Mouse (Mus musculus): ENCODE results near the gene Sox5. TPM values are rescaled to one million over a fixed set of nuclear protein-coding genes. Genes with fewer than 3 reads are reported as not detected.
A peak's percentile ranks its signal among the peaks of the same experiment; 100 is the strongest.

Sox5 gene
- total and polyA plus RNA-seq, 3 experiments: 0.08 to 0.47 (median 0.46) TPM

GRCm38 (mm10) chr6:144782031-144782857 lies 467 bp upstream of the Sox5 start:
- DNase-seq (ENCODE audit: extremely low read depth): no peak
- TF ChIP-seq TBP (conservative IDR thresholded peaks at IDR 0.05; ENCODE audit: low read depth, low read length) (no peak), ZMIZ1 (IDR thresholded peaks at IDR 0.05; ENCODE audit: low read depth, low read length) (no peak), CHD2 (IDR thresholded peaks at IDR 0.05; ENCODE audit: low read length) (no peak), MAZ (IDR thresholded peaks at IDR 0.05; ENCODE audit: low read depth, low read length) (no peak), JUN (IDR thresholded peaks at IDR 0.05; ENCODE audit: insufficient read depth, low read depth, low read length) (no peak), RAD21 (IDR thresholded peaks at IDR 0.05; ENCODE audit: low read depth, low read length) (no peak)
- no peak overlapping the region for H3K4me3 ChIP-seq (replicated peaks in 1 of 3; ENCODE audit: low read depth in 2 of 3, low read length in 2 of 3, poor library complexity in 1 of 3)
- no peaks in the 10 kb centered on the region for H3K27me3 ChIP-seq (replicated peaks)
- H3K9me3 ChIP-seq (replicated peaks; ENCODE audit: low read length): no peaks in the 10 kb centered on the region
- in situ Hi-C loops (cut with MboI; ENCODE audit: low pct_ligation_motif_present, low pct_unique_long_range_greater_than_20kb, low sequenced_read_pairs): no loop called here
- no peak overlapping the region for H3K27ac ChIP-seq (ENCODE audit: insufficient read depth, low read depth)
- dilution Hi-C loops (cut with MboI; ENCODE audit: extremely low pct_ligation_motif_present, extremely low pct_unique_long_range_greater_than_20kb, low sequenced_read_pairs): no loop called here
- H3K79me2 ChIP-seq (replicated peaks; ENCODE audit: control insufficient read depth, extremely low read depth, insufficient read depth, poor library complexity, severe bottlenecking): no peaks in the 10 kb centered on the region
- no peaks in the 10 kb centered on the region for H3K36me3 ChIP-seq (replicated peaks in 1 of 2; ENCODE audit: control insufficient read depth in 1 of 2, insufficient read depth in 1 of 2, low read length in 1 of 2)
- peak overlapping the region; percentile 99 for H3K4me2 ChIP-seq (ENCODE audit: insufficient read depth, low read depth, poor library complexity, severe bottlenecking)
- no peak overlapping the region for H3K9ac ChIP-seq (ENCODE audit: insufficient read depth, low read depth)
- peaks cover 0 to 12% of the 10 kb centered on the region in 2 experiments; a peak in 2 of 4 replicates for H3K4me1 ChIP-seq (ENCODE audit: control insufficient read depth in 1 of 2, insufficient read depth in 2 of 2)

DNA sequence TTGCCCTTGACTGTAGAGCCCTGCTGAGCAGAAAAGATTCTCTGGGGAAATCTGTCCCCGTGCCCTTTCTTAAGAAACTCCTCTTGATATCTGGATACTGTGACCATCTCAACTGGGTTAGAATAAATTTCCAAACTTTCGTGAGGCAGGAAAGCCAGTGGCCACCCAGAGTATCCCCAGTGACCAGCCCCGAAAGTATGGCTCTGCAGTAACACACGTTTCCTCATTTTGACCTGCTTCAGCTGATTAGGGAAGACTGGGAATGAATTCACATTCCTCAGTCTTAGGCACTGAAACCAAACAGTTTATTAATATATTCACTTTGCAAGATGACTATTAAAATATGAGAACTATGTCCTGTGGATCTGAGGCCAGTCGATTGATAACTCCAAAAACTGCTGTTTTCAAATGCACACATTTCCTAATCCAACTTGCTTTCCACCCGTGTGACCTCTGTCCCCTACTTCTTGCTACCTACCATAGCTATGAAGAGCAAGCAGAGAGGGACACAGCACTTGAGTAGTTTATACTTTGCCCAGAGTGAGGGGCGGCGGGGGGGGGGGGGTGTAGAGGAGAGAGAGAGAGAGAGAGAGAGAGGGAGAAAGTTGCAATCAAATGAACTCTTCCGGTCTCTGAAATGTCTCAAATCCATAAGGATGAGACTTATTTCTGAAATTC lies 1.0 kb downstream of the Sox5 start:
- in situ Hi-C loops (cut with MboI; ENCODE audit: low pct_ligation_motif_present, low pct_unique_long_range_greater_than_20kb, low sequenced_read_pairs): no loop called here

More for the DNA sequence above, 1.0 kb downstream of the Sox5 start:
- Histone ChIP-seq H3K27me3 (replicated peaks) (no peaks in the 10 kb centered on the region), H3K4me1 (ENCODE audit: control insufficient read depth in 1 of 2, insufficient read depth in 2 of 2) (peaks cover 0 to 6% of the 10 kb centered on the region in 2 experiments; a peak in 1 of 4 replicates), H3K36me3 (replicated peaks in 1 of 2; ENCODE audit: control insufficient read depth in 1 of 2, insufficient read depth in 1 of 2, low read length in 1 of 2) (no peaks in the 10 kb centered on the region), H3K79me2 (replicated peaks; ENCODE audit: control insufficient read depth, extremely low read depth, insufficient read depth, poor library complexity, severe bottlenecking) (no peaks in the 10 kb centered on the region), H3K9ac (ENCODE audit: insufficient read depth, low read depth) (peak overlapping the region; percentile 19; the same call in 1 of the 2 replicates), H3K9me3 (replicated peaks; ENCODE audit: low read length) (no peaks in the 10 kb centered on the region), H3K4me3 (replicated peaks in 1 of 3; ENCODE audit: low read depth in 2 of 3, low read length in 2 of 3, poor library complexity in 1 of 3) (peak overlapping the region in 2 of 3 experiments; percentile 48 to 57), H3K4me2 (ENCODE audit: insufficient read depth, low read depth, poor library complexity, severe bottlenecking) (peak overlapping the region; percentile 99), H3K27ac (ENCODE audit: insufficient read depth, low read depth) (no peak overlapping the region)
- dilution Hi-C loops (cut with MboI; ENCODE audit: extremely low pct_ligation_motif_present, extremely low pct_unique_long_range_greater_than_20kb, low sequenced_read_pairs): no loop called here
- TF ChIP-seq MAFK (IDR thresholded peaks at IDR 0.05; ENCODE audit: insufficient replicate concordance, low read length): no peak
- TF ChIP-seq PAX5 (IDR thresholded peaks at IDR 0.05; ENCODE audit: low read length): no peak
- TF ChIP-seq NRF1 (IDR thresholded peaks at IDR 0.05; ENCODE audit: low read depth, low read length): no peak
- no peak for TF ChIP-seq CTCF (conservative IDR thresholded peaks at IDR 0.05 in 1 of 2, IDR thresholded peaks at IDR 0.05 in 1 of 2; ENCODE audit: low read depth in 2 of 2, low read length in 2 of 2)
- no peak for TF ChIP-seq ZNF384 (IDR thresholded peaks at IDR 0.05; ENCODE audit: low read depth, low read length)
- TF ChIP-seq E2F4 (IDR thresholded peaks at IDR 0.05; ENCODE audit: insufficient replicate concordance, low read depth, low read length): no peak
- no peak for TF ChIP-seq RAD21 (IDR thresholded peaks at IDR 0.05; ENCODE audit: low read depth, low read length)
- TF ChIP-seq USF1 (IDR thresholded peaks at IDR 0.05; ENCODE audit: low read depth, low read length): no peak
- TF ChIP-seq ZMIZ1 (IDR thresholded peaks at IDR 0.05; ENCODE audit: low read depth, low read length): no peak
- no peak for TF ChIP-seq SMC3 (IDR thresholded peaks at IDR 0.05; ENCODE audit: low read depth, low read length)
- TF ChIP-seq TBP (conservative IDR thresholded peaks at IDR 0.05; ENCODE audit: low read depth, low read length): no peak
- no peak for TF ChIP-seq CHD2 (IDR thresholded peaks at IDR 0.05; ENCODE audit: low read length)
- no peak for TF ChIP-seq MAZ (IDR thresholded peaks at IDR 0.05; ENCODE audit: low read depth, low read length)
- no peak for TF ChIP-seq GABPA (IDR thresholded peaks at IDR 0.05; ENCODE audit: insufficient replicate concordance, low read depth, low read length)
- no peak for TF ChIP-seq BHLHE40 (IDR thresholded peaks at IDR 0.05; ENCODE audit: low read depth, low read length)
- no peak for TF ChIP-seq POLR2A (IDR thresholded peaks at IDR 0.05; ENCODE audit: low read depth, low read length)
- TF ChIP-seq MXI1 (IDR thresholded peaks at IDR 0.05; ENCODE audit: low read depth, low read length): no peak
- no peak for TF ChIP-seq TCF12 (IDR thresholded peaks at IDR 0.05; ENCODE audit: low read depth, low read length)
- no peak for TF ChIP-seq USF2 (conservative IDR thresholded peaks at IDR 0.05; ENCODE audit: low read depth, low read length)
- no peak for TF ChIP-seq RCOR1 (conservative IDR thresholded peaks at IDR 0.05; ENCODE audit: low read depth, low read length)
- DNase-seq (ENCODE audit: extremely low read depth): no peak

All from CH12.LX (cell line).